Mouse (Mus musculus) inflammation-experienced regulatory T-cells, adult 6 months (primary cell): ENCODE data around the gene Drp2. TPM values are rescaled to one million over a fixed set of nuclear protein-coding genes. Genes with fewer than 3 reads are reported as not detected.

Experiments used
- ATAC-seq: one replicate; pipeline ENCODE4 v1.8.0; 2017
- polyA plus RNA-seq, 3 experiments: library from polyadenylated mRNA; unstranded; fragments of 100-300 nt; shearing (Covaris generic); gene quantifications; one replicate each; pipeline ENCODE4 v1.2.1; 2017

Gene Drp2
- polyA plus RNA-seq = under 1 TPM in 1 of 3 experiments, not detected in 2; 0.16 TPM

- ATAC-seq = no peak
Measured at GRCm38 (mm10) chrX:134403863-134404583, at the start of gene Drp2. Drp2 (plus strand) TSS chrX:134404551.

DNA sequence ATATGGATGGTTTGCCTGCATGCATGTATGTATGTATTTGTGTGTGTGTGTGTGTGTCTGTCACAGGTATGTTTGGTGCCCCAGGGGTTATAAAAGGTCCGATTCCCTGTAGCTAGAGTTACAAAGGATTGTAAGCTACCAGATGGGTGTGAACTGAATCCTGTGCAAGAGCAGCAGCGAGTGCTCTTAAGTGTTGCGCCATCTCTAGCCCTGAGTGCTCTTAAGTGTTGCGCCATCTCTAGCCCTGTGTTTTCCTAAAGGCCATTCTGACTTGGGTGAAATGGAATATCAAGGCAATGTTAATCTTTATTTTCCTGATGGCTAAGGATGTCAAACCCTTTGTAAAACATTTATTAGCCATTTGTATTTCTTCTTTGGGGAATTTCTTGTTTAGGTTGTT is 45.0 kb upstream of the Drp2 start:
- ATAC-seq = no peak

DNA sequence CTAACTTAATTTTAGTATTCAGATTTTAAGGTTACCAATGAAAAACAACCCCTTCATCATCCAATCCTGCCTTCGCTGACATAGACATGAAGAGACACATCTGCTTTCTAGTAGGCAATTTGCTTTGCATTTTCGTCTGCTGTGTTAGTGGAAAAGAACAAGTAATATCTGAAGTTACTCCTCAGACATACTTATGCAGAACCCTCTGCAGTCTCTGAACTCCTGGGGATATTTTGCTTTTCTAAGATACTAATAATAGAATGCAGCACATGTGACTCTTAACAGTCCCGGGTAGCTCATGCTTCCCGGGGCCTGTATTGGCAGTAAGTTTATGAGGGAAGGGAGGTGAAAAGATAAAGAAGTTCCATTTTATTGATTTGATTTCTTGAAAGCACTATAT is 42.2 kb upstream of the Drp2 start:
- no peak for ATAC-seq

DNA sequence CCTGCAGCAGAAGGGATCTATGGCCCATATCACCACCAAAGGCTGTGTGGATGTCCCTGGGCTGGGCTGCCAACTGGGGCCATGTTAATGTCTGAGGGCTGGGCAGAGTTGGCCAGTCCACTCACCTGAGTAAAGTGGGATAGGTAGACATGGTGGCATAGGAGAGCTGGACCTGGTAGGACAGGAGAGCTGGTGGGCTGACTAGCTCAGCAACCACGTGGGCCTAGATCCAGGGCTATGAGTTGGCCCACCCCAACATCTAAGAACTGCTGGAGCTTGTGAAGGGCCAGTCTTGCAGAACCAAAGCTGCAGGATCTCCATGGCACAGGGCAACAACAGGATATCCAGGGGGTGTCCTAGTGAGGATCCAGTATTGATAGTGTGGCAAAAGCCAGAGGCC is 38.9 kb upstream of the Drp2 start:
- no peak for ATAC-seq

DNA sequence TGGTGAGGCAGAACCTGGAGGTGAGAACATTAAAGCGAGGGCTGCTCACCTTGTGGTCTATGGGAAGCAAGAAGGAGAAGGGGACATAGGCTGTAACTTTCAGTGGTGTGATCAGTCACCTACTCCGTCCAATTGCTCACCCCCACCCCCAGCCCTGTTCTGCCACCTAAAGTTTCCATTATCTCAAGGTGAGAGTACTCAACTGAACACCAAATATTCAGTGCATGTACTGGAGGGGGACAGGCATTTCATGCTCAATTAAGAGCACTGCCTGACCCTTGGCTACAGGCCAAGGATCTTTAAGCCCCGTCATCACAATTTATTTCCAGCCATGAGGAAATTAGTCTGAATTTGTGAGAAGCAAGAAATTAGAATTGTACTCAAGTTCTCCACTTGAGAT is 37.8 kb upstream of the Drp2 start:
- ATAC-seq = no peak

GRCm38 (mm10) chrX:134371279-134371678 is 33.1 kb upstream of the Drp2 start:
- no peak for ATAC-seq

- ATAC-seq = peak; percentile 85
Measured at GRCm38 (mm10) chrX:134374190-134374589, 30.2 kb upstream of the Drp2 start.

DNA sequence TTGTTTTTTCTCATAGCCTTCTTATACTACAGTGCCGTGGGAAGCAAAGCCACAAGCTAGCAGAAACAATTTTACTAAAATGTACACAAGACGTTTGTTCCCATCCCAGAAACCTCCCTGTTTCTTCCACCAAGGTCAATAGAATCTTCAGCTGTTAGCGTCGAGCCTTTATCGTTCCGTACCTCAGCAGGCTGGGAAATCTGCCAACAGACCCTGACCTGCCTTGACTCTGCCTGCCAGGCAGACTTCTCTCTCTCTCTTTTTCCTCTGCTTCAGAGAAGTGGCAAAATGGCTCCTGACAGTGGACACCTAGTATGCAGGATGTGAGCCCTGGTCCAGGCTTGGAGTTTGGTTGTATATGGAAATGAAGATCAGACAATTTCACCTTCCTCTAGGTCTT is 19.5 kb upstream of the Drp2 start:
- no peak for ATAC-seq

DNA sequence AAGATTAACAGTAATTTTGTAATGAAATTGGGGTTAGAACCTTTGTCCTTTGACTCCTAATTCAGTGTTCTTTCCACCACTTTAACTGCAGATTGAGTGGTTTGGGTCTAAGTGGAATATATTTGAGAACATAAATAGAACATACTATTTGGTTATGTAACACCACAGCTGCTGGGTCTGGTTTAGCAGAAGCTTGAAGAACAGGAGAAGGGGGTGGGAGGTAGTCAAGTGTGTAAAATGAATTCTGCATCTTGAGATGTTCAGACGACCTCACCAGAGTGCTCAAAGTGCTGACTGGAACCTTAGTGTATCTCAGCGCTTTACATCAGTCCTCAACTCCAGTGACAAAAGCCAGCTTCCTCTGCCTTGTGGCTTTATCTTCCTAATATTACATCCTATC is 5.4 kb upstream of the Drp2 start:
- ATAC-seq = no peak

- no peak for ATAC-seq
Measured at GRCm38 (mm10) chrX:134404584-134404955, 219 bp downstream of the Drp2 start.

GRCm38 (mm10) chrX:134409354-134409900 is 5.1 kb downstream of the Drp2 start:
- ATAC-seq = no peak

DNA sequence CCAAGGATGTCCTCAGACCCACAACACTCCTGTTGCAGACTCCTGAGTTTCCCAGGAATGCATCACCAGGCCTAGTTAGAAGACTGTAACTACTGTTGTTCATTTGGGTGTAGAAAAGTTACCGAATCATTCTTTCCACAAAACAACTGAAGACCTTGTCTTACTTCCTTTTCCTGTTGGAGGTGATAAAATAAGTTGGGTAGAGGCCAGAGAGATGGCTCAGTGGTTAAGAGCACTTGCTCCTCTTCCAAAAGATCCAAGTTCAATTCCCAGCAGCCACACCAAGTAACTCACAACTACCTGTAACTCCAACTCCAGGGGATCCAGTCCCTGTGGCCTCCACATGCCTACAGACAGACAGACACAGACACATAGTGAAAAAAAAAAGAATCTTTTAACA is 7.7 kb downstream of the Drp2 start:
- no peak for ATAC-seq

DNA sequence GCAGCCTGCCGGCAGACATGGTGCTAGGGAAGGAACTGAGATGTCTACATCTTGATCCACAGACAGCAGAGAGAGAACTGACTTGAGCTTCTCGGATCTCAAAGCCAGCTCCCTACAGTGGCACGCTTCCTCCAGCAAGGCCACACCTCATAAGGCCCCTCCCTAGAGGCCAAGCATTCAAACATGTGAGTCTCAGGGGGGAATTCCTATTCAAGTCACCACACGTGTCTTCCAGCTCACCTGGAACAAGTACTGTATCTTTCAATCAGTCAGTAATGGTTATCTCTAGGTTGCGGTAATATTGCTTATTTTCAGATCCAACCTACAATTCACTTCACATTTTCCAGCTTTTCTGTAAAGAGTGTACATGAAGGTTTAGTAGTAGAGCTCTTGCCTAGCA is 15.7 kb downstream of the Drp2 start:
- ATAC-seq = no peak

DNA sequence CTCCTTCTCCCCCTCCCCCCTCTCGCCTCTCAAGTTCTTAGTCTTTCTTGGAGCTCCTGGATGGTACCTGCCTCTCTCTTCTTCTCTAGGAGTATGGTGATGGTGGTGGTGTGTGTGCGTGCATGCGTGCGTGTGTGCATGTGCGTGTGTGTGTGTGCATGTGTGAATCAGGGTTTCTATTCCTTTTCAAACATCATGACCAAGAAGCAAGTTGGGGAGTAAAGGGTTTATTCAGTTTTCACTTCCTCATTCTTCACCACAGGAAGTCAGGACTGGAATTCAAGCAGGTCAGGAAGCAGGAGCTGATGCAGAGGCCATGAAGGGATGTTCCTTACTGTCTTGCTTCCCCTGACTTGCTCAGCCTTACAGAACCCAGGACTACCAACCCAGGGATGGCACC is 19.9 kb downstream of the Drp2 start:
- no peak for ATAC-seq

- no peak for ATAC-seq
Measured at GRCm38 (mm10) chrX:134425798-134426197, 21.4 kb downstream of the Drp2 start.

DNA sequence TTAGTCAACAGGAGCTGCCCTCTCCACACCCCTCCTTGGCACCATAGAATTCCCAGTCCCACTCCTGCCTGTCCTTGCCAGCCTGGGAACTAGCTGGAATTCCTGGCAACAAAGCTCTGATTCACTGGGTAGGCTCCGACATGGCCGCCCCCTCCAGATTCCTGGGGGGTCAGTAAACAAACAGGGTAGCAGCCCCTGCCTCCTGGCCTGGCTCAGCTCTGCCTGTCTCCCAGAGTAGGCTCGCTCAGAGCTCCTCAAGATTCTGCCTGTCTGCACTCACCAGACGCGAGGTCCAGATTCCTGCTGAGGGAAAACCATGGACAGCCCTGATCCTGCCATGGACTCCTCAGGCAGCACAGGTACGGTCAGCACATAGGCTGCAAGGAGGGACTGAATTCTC is 22.5 kb downstream of the Drp2 start:
- no peak for ATAC-seq

DNA sequence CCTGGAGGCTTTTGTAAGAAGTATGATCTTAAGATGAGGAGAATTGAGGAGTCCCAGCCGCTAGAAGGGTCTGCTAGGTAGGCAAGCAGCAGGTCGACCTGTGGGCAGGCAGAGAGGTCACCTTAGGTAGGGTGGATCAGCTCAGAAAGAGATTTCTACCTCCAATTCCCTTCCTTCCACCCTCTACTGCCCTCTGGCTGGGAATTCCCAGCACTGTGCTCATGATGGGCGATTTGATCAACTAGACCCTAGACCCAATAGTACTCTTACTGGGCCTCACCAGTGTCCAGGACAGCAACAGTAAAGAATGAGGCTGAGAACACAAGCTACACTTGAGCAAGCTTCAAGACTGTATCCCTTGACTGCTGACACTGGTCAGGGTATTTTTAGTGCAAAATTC is 23.0 kb downstream of the Drp2 start:
- no peak for ATAC-seq

DNA sequence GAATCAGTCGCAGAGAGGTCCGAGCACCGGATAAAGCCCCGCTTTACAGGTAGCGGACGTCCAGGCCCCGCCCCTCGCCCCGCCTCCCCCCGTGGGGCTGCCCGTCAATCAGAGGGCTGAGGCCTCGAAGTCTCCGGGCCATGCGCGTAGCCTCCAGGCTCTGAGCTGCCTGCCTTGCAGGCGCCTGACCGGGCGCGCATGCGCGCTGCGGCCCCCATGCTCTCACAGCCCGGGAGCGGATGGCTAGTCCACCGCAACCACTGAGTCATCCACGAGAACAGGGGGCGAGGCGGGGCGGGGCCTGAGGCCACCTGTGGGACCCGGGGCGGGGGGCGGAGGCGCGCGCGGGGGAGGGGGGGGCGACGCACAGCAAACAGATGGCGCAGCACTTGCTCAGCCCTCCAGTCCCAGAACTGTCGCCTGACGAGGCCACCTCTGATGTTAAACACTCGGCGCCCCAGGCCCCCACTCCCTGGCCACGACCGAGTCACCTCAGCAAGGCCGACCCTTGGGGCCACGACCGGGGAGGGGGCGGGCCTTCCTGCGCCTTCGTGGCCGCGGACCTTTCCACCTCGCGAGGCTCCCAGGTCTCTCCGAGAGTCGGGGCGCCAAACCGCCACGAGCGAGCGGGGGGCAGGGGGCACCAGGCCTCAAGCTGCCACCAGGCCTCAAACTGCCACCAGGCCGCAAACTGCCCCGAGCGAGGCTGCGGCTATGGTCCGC is 70.8 kb downstream of the Drp2 start:
- no peak for ATAC-seq

GRCm38 (mm10) chrX:134476290-134476689 is 71.9 kb downstream of the Drp2 start, which contains the start of gene Taf7l:
Taf7l (minus strand) TSS chrX:134476490.
- no peak for ATAC-seq

GRCm38 (mm10) chrX:134481720-134482119 is 77.4 kb downstream of the Drp2 start:
- ATAC-seq = no peak

DNA sequence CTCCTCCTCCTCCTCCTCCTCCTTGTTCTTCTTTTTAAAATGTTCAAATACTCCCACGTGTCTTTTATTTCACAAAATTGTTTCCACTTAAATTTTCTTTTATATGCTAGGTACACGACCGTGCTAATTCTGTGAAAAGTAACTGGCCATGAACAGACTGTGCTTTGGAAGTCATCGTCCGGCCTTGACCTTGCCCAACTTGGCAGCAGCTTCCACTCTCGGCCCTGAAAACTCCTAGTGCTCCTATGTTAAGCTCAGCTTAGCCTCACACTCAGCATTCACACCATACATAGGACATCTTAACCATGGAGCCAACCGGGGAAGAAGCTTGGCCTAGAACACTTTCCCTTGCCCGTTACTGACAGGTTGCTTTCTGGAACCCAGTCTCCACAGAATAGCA is 96.3 kb downstream of the Drp2 start:
- no peak for ATAC-seq
